Mouse (Mus musculus) megakaryocyte, embryonic 14.5 days (primary cell): ENCODE results near the gene Fbp2. TPM values are rescaled to one million over a fixed set of nuclear protein-coding genes. Genes with fewer than 3 reads are reported as not detected.

ENCODE experiments used
- H3K27me3 ChIP-seq: replicated peaks from 2 replicates; pipeline ENCODE3; 2012; ENCODE audit warnings: inconsistent platforms
- H3K36me3 ChIP-seq: replicated peaks from 2 replicates; pipeline ENCODE3; 2012; ENCODE audit warnings: low read length, inconsistent platforms, mixed read lengths
- H3K4me1 ChIP-seq: 2 replicates; pipeline ENCODE4 v1.6.1; 2012; ENCODE audit warnings: inconsistent platforms
- H3K4me3 ChIP-seq: replicated peaks from 2 replicates; pipeline ENCODE3; 2012; ENCODE audit warnings: moderate library complexity, mild to moderate bottlenecking, inconsistent platforms
- H3K9me3 ChIP-seq: 2 replicates; pipeline ENCODE4 v1.6.1; 2012; ENCODE audit warnings: inconsistent platforms
- FLI1 ChIP-seq: IDR thresholded peaks from 2 replicates; pipeline ENCODE4 v1.6.1; 2012; ENCODE audit warnings: low read length, inconsistent platforms, mixed read lengths
- GATA1 ChIP-seq: IDR thresholded peaks from 3 replicates; pipeline ENCODE4 v1.6.1; 2012; ENCODE audit warnings: mixed read lengths, low read length, inconsistent platforms, borderline replicate concordance
- polyA plus RNA-seq: library from polyadenylated mRNA; stranded (reverse); fragments of >175 nt; gene quantifications from 2 replicates; pipeline ENCODE4 v1.2.3, GENCODE M21; 2012; ENCODE audit warnings: low replicate concordance; ENCODE audit not compliant: insufficient read depth

Fbp2 gene
- polyA plus RNA-seq, 1 experiment = not detected

DNA sequence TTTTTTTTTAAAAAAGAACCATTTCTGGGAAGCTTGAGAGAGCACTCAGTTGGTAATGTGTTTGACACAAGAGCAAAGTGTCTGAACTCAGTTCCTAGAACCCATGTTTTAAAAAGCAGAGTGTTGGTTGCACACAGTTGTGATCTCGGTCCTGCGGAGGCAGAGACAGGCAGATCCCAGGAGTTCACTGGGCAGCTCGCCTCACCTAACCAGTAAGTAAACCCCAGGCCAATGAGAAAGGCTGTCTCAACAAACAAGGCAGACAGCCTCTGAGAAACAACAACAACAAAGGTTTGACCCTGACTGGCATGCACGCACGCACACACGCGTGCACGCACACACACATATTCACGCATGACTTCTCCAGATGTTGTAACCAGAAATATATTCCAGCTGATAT, 25.7 kb upstream of the Fbp2 start:
- TF ChIP-seq FLI1 = no peak
- no peak for TF ChIP-seq GATA1
- Histone ChIP-seq H3K9me3 (peaks cover 5% of the 10 kb centered on the region; the same call in 1 of the 2 replicates), H3K36me3 (no peaks in the 10 kb centered on the region), H3K27me3 (peaks cover 20% of the 10 kb centered on the region), H3K4me1 (peaks cover 26% of the 10 kb centered on the region), H3K4me3 (no peak overlapping the region)

DNA sequence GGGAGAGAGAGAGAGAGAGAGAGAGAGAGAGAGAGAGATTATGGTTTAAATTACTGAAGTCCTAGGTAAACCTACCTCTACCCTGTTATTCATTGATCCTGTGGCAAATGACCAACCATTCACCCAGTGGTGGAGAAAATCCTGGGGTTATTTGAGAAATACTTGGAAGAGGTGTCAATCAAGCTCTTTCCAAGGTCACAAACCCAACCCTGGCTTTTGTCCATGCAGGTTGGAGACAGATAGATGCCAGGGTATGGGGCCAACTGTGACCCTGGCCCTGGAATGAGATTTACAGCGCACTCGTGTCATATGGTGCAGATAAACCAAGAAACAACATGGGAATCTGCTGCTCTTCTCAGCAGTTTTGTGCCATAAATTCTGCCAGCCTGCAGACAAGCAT, 25.2 kb upstream of the Fbp2 start:
- peaks cover 26% of the 10 kb centered on the region for H3K4me1 ChIP-seq

DNA sequence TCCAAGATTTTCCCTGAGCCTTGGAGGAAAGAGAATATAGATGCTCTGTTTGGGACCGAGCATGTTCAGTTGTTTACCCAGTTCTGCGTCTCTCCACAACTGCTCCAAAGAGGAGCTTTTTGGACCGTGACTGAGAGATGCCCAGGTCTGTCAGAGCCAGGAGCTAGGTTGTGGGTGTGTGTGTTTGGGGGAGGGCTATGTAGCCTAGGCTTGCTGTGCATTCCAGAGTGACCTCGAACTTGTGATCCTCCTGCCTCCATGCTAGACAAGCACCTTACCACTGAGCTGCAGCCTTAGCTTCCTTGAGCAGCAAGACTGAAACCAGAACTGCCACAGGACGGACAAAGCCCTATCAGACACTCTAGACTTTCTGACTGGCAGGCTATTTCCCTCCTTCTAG, 24.6 kb upstream of the Fbp2 start:
- H3K4me3 ChIP-seq = peak overlapping the region; percentile 46
- peaks cover 4% of the 10 kb centered on the region; the same call in 1 of the 2 replicates for H3K9me3 ChIP-seq
- TF ChIP-seq GATA1 = no peak
- peaks cover 21% of the 10 kb centered on the region for H3K27me3 ChIP-seq
- H3K4me1 ChIP-seq = peaks cover 25% of the 10 kb centered on the region
- H3K36me3 ChIP-seq = no peaks in the 10 kb centered on the region

More for the DNA sequence above, 25.2 kb upstream of the Fbp2 start:
- Histone ChIP-seq H3K27me3 (peaks cover 20% of the 10 kb centered on the region), H3K36me3 (no peaks in the 10 kb centered on the region), H3K9me3 (peaks cover 5% of the 10 kb centered on the region; the same call in 1 of the 2 replicates), H3K4me3 (no peak overlapping the region)
- TF ChIP-seq FLI1 = no peak
- no peak for TF ChIP-seq GATA1

DNA sequence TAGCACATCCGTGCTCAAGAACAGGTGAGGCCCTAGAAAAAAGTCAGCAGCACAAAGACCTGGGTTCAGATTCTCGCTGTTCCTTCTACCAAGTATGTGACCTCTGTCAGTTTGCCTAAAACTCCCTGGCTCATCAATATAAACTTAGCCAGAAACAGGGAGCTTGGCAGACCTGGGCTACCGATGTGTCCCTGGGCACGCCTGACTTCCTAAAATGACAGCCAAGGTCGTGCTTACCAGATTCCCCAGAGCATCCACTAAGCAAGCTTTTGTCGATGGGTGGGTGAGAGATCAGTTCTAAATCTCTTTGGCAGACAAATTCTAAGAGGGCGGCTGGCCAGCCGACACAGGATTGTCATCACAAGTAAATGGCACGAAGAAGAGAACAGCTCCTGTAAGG, 23.1 kb upstream of the Fbp2 start:
- H3K4me3 ChIP-seq = no peak overlapping the region
- no peaks in the 10 kb centered on the region for H3K9me3 ChIP-seq
- H3K27me3 ChIP-seq = peaks cover 20% of the 10 kb centered on the region
- H3K4me1 ChIP-seq = peaks cover 26% of the 10 kb centered on the region
- H3K36me3 ChIP-seq = no peaks in the 10 kb centered on the region
- TF ChIP-seq GATA1 = no peak
- TF ChIP-seq FLI1 = no peak

DNA sequence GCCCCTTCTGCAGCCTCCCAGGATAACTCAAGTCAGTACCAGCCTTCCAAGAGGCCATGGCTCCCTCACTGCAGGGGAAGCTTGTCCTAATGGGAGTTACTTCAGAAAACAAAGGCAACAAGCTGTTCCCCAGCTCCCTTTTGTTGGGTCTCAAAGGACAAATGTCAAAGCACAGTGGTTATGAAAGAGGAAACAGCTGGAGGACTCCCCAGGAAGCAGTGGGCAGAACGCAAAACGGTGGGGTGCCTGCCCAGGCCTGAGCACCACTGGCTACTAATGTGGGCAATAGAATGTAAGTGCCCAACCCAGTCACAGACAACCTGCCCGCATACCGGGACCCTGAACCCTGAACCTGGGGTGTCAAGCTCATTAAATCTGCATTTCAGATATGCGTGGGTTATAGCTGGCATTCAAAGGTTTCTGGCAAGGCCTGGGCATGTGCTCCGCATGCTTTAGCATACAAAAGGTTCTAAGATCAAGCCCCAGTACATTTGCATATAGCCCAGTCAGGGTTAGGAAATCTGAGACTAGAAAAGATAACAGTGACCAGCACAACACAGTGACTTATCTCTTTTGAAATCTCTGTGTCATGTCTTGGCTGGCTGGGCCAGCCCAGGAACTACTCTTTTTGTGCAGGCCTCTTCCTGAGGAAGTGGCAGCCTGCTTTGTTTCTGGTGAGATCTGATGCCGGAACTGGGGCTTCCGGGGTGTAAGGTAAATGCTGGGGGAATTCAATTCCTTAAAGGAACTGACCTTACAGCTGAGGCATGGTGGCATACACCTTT, 21.8 kb upstream of the Fbp2 start:
- TF ChIP-seq FLI1 (no peak), GATA1 (no peak)
- H3K4me1 ChIP-seq = peaks cover 26% of the 10 kb centered on the region
- H3K36me3 ChIP-seq = no peaks in the 10 kb centered on the region
- H3K9me3 ChIP-seq = peaks cover 3% of the 10 kb centered on the region; the same call in 1 of the 2 replicates
- H3K4me3 ChIP-seq = peak overlapping the region; percentile 16
- H3K27me3 ChIP-seq = peaks cover 18% of the 10 kb centered on the region

DNA sequence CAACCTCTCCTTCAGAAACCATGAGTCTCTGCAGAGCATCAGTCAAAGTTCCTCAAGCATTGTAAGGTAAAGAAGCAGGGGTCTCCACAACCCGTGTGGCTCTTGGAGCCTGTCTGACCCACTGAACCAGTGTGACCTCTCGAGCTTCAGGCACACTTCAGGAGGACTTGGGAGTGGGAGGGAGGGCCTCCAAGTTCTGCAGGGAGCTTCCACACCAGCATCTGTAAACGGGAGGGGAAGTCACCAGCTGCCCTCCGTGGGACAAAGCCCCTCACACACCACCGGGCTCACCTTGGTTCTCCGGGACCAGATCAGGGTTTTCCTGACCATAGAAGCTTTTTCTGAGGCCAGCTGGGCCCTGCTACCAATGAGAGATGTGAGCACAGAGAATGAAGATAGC, 21.2 kb upstream of the Fbp2 start:
- Histone ChIP-seq H3K4me3 (peak overlapping the region; percentile 15), H3K9me3 (peaks cover 6% of the 10 kb centered on the region; the same call in 1 of the 2 replicates), H3K4me1 (peaks cover 26% of the 10 kb centered on the region), H3K27me3 (peaks cover 21% of the 10 kb centered on the region), H3K36me3 (no peaks in the 10 kb centered on the region)
- TF ChIP-seq FLI1 (no peak), GATA1 (no peak)

DNA sequence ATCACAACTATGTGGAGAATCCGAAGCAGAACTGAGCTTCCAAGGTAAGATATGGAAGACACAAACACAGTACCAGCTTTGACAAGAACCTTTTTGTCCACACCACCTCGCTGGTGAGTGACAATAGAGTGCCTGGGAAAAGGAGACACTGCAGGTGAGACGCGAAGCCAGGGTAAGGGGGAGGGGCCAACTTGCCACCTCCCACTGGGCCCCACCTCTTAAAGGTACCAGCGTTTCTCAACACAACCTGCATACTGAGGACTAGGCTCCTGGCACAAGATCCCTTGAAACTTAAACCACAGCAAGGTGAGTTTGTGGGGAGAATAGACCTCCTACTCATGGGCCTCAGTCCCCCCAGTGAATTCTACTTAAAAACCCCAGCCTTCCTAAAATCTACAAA, 19.0 kb upstream of the Fbp2 start:
- peaks cover 6% of the 10 kb centered on the region; the same call in 1 of the 2 replicates for H3K9me3 ChIP-seq
- no peaks in the 10 kb centered on the region for H3K36me3 ChIP-seq
- no peak for TF ChIP-seq FLI1
- no peak for TF ChIP-seq GATA1
- H3K4me3 ChIP-seq = no peak overlapping the region
- H3K27me3 ChIP-seq = peaks cover 16% of the 10 kb centered on the region
- H3K4me1 ChIP-seq = peaks cover 26% of the 10 kb centered on the region

DNA sequence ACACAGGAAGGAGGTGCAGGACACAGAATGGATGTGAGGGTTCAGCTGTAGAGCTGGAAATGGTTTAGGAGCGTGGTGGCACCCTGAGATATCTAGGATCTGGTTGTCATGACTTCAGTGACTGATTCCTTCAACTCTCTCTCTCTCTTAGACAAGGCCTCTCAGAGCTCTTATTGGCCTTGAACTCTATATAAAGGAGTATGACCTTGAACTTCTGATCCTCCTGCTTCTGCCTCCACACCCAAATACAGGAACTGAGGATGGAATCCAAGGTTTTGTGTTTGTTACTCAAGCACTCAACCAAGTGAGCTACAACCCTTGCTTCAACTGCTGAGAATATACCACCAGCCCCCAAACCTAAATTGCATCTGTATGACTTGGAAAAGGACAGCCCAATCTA, 17.9 kb upstream of the Fbp2 start:
- H3K4me1 ChIP-seq = peaks cover 21% of the 10 kb centered on the region
- H3K9me3 ChIP-seq = peaks cover 6% of the 10 kb centered on the region; the same call in 1 of the 2 replicates
- no peak overlapping the region for H3K4me3 ChIP-seq
- no peaks in the 10 kb centered on the region for H3K36me3 ChIP-seq
- H3K27me3 ChIP-seq = peaks cover 17% of the 10 kb centered on the region
- TF ChIP-seq GATA1 (no peak), FLI1 (no peak)

DNA sequence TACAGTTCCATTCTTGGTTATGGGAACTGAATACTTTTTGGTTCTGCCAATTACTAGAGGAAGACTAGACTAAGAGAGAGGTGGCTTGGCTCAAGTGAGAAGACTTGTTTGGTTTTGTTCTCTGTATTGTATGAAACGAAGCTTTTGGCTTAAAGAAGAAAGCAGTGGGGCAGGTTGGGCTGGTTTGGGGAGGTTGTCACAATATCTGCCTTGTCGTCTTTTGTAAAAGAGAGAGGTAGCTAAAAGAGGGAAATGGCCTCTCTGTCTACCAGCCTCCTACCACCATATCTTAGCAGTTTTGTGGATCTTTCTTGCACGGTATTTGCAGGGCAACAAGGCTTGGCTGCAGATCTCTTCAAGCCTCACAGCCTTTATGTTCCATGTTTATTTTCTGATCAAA, 14.0 kb upstream of the Fbp2 start:
- Histone ChIP-seq H3K4me1 (0 out of 2 replicates have a peak, but pooled peaks cover 3% of the 10 kb centered on the region), H3K27me3 (peaks cover 16% of the 10 kb centered on the region), H3K9me3 (peaks cover 6% of the 10 kb centered on the region; the same call in 1 of the 2 replicates), H3K4me3 (no peak overlapping the region), H3K36me3 (no peaks in the 10 kb centered on the region)
- TF ChIP-seq FLI1 = no peak
- no peak for TF ChIP-seq GATA1

DNA sequence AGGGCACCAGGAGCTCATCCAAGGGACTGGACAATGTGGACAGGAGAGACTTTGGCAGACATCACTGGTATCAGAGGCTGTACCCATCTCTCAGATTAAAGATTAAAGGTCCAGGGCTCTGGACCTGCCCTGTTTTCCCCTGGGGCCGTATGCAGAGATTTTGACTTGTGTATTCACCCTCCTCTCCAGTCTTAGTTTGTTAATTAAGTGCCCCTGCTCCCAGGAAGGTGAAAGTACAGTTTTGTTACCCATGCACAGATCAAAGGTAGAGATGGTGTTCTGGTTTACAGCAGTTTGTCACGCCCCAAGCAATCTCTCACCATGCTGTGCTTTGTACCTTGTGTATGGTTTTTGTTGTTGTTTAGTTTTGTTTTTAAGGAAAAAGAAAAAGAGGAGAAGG, 12.4 kb upstream of the Fbp2 start:
- H3K4me3 ChIP-seq = no peak overlapping the region
- peaks cover 11% of the 10 kb centered on the region for H3K27me3 ChIP-seq
- H3K4me1 ChIP-seq = no peaks in the 10 kb centered on the region
- H3K36me3 ChIP-seq = no peaks in the 10 kb centered on the region
- TF ChIP-seq FLI1 (no peak), GATA1 (no peak)
- H3K9me3 ChIP-seq = peaks cover 6% of the 10 kb centered on the region; the same call in 1 of the 2 replicates
